Mouse (Mus musculus) neural tube, embryonic 15.5 days (tissue): ENCODE data around the gene Defb23. TPM values are rescaled to one million over a fixed set of nuclear protein-coding genes. Genes with fewer than 3 reads are reported as not detected.

Experiments used
- ATAC-seq: fragments of 200-750 bp; cut with Nextera tagmentation; 2 replicates; pipeline ENCODE4 v1.8.0; 2017; ENCODE audit warnings: mild to moderate bottlenecking, moderate TSS enrichment, moderate library complexity; ENCODE audit not compliant: low FRiP score
- H3K27ac ChIP-seq: fragments of 300-500 bp; sonication (generic); replicated peaks from 2 replicates; pipeline ENCODE4 v1.5.1; 2015; ENCODE audit warnings: mild to moderate bottlenecking, inconsistent platforms
- H3K27me3 ChIP-seq: fragments of 300-500 bp; sonication (generic); replicated peaks from 2 replicates; pipeline ENCODE4 v1.6.1; 2015; ENCODE audit warnings: inconsistent platforms
- H3K36me3 ChIP-seq: fragments of 300-500 bp; sonication (generic); 2 replicates; pipeline ENCODE4 v1.6.1; 2015; ENCODE audit warnings: inconsistent platforms
- H3K4me1 ChIP-seq: fragments of 300-500 bp; sonication (generic); 2 replicates; pipeline ENCODE4 v1.6.1; 2015; ENCODE audit warnings: inconsistent platforms
- H3K4me2 ChIP-seq: fragments of 300-500 bp; sonication (generic); 2 replicates; pipeline ENCODE4 v1.6.1; 2015; ENCODE audit warnings: inconsistent platforms, mild to moderate bottlenecking, moderate library complexity
- H3K4me3 ChIP-seq: fragments of 300-500 bp; sonication (generic); replicated peaks from 2 replicates; pipeline ENCODE4 v1.5.1; 2015; ENCODE audit warnings: mild to moderate bottlenecking, inconsistent platforms
- H3K9ac ChIP-seq: fragments of 300-500 bp; sonication (generic); replicated peaks from 2 replicates; pipeline ENCODE4 v1.6.1; 2015; ENCODE audit warnings: mild to moderate bottlenecking, inconsistent platforms
- H3K9me3 ChIP-seq: fragments of 300-500 bp; sonication (generic); replicated peaks from 2 replicates; pipeline ENCODE4 v1.6.1; 2016; ENCODE audit warnings: inconsistent platforms
- WGBS: fragments of 180-500 bp; shearing (Covaris S2); methylation state at CpG from one replicate; pipeline ENCODE4 v1.1.7; 2015; ENCODE audit warnings: mixed read lengths; 5-methylcytosine and 5-hydroxymethylcytosine counted together
- polyA plus RNA-seq: library from polyadenylated mRNA; unstranded; fragments of >200 nt; fragmentation: Nextera tagmentation; extraction: Ambion mirVana; gene quantifications from 2 replicates; pipeline ENCODE4 v1.2.1, GENCODE M21; 2015

Gene Defb23
- polyA plus RNA-seq, 1 experiment from 2014 or later: not detected

DNA sequence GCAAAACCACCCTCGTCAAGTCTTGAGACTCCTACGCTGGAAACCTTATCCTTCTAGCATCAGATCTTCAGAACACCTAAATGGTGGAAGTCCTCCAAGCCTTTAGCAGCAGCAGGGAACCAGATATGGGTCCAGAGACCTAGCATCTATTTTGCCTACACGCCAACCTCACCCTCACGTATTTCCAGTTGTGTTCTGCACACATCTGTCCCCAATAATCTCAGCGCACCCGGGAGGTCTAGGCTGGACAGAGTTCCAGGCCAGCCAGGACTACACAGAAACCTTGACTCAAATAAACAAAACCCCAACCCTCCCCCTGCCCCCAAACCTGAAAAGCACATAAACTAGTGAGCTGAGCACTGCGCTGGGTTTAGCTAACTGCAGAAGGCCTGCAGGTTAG, 52.9 kb downstream of the Defb23 start:
- Histone ChIP-seq H3K4me1 (peaks cover 54% of the 10 kb centered on the region), H3K36me3 (no peaks in the 10 kb centered on the region; the same call in 1 of the 2 replicates), H3K4me2 (peak overlapping the region; percentile 91), H3K9ac (peak overlapping the region; percentile 46), H3K4me3 (peak overlapping the region; percentile 86), H3K27ac (peak overlapping the region; percentile 98), H3K27me3 (no peaks in the 10 kb centered on the region), H3K9me3 (no peaks in the 10 kb centered on the region)
- WGBS: 6% methylated on average over 7 of the region's 7 CpGs
- ATAC-seq: no peak

- ATAC-seq: peak; percentile 25
- Histone ChIP-seq H3K4me1 (peaks cover 58% of the 10 kb centered on the region), H3K4me2 (peak overlapping the region; percentile 91), H3K4me3 (peak overlapping the region; percentile 86), H3K9me3 (no peaks in the 10 kb centered on the region), H3K36me3 (no peaks in the 10 kb centered on the region), H3K27ac (peak overlapping the region; percentile 98), H3K9ac (peak overlapping the region; percentile 46), H3K27me3 (no peaks in the 10 kb centered on the region)
- 3% methylated on average over 15 of the region's 15 CpGs for WGBS
These were observed 53.4 kb downstream of the Defb23 start for GRCm38 (mm10) chr2:152410971-152411371.

DNA sequence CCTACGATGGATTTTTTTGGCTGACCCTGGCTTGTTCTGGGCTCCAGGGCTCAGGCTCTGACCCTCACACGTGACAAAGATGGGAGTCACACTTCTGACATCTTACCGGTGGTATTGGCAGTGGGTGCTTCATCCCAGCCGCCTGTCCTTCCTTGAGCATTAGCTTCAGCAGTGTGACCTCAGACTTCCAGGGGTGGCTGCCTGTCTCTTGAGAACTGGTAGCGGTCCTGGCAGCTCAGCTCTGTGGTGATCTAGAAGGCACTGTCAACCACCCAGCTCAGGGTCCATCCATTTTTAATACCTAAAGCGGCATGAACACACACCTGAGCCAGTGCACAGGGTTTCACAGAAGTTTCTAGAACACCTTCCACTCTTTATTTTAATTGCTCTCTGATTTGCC, 54.6 kb downstream of the Defb23 start:
- Histone ChIP-seq H3K4me3 (no peak overlapping the region), H3K9ac (no peak overlapping the region), H3K27me3 (no peaks in the 10 kb centered on the region), H3K4me1 (peaks cover 58% of the 10 kb centered on the region), H3K36me3 (no peaks in the 10 kb centered on the region), H3K27ac (peak overlapping the region; percentile 98; the same call in 1 of the 2 replicates), H3K4me2 (no peak overlapping the region), H3K9me3 (no peaks in the 10 kb centered on the region)
- no peak for ATAC-seq
- 88% methylated on average over 6 of the region's 6 CpGs for WGBS

Other genes with a start within 250 kb of the Defb23 start
- gene Csnk2a1, start 237.8 kb downstream of the Defb23 start, polyA plus RNA-seq: 99.6 and 106 TPM in 2 replicates
- gene Tbc1d20, start 170.8 kb downstream of the Defb23 start, polyA plus RNA-seq: 30.1 and 34.0 TPM in 2 replicates
- 99.8 and 109 TPM in 2 replicates for gene Rbck1, start 132.0 kb downstream of the Defb23 start, polyA plus RNA-seq
- gene Trib3, start 120.6 kb downstream of the Defb23 start, polyA plus RNA-seq: 1.8 and 1.9 TPM in 2 replicates
- 50.9 and 60.3 TPM in 2 replicates for gene Nrsn2, start 88.0 kb downstream of the Defb23 start, polyA plus RNA-seq
- 10.1 and 12.1 TPM in 2 replicates for gene Sox12, start 66.6 kb downstream of the Defb23 start, polyA plus RNA-seq
- 17.5 and 18.7 TPM in 2 replicates for gene Zcchc3, start 49.6 kb downstream of the Defb23 start, polyA plus RNA-seq
- gene 6820408C15Rik, start 49.0 kb downstream of the Defb23 start, polyA plus RNA-seq: 1.2 and 1.5 TPM in 2 replicates
- not detected in 2 replicates for gene Defb20, start 12.4 kb upstream of the Defb23 start, polyA plus RNA-seq
- not detected in 2 replicates for gene Defb22, start 25.5 kb upstream of the Defb23 start, polyA plus RNA-seq
- not detected in 2 replicates for gene Defb26, start 47.1 kb upstream of the Defb23 start, polyA plus RNA-seq
- gene Defb28, start 53.6 kb upstream of the Defb23 start, polyA plus RNA-seq: not detected in 2 replicates
- not detected in 2 replicates for gene Defb29, start 75.5 kb upstream of the Defb23 start, polyA plus RNA-seq
- gene Gm17416, start 104.7 kb upstream of the Defb23 start, polyA plus RNA-seq: not detected in 2 replicates
- gene Defb21, start 108.1 kb upstream of the Defb23 start, polyA plus RNA-seq: not detected in 2 replicates
- gene Defb19, start 115.7 kb upstream of the Defb23 start, polyA plus RNA-seq: not detected in 2 replicates
- not detected in 2 replicates for gene Defb45, start 134.8 kb upstream of the Defb23 start, polyA plus RNA-seq
- not detected in 2 replicates for gene Defb36, start 139.7 kb upstream of the Defb23 start, polyA plus RNA-seq
- not detected in 2 replicates for gene Defb25, start 158.4 kb upstream of the Defb23 start, polyA plus RNA-seq
- gene Rem1, start 162.3 kb upstream of the Defb23 start, polyA plus RNA-seq: 0.50 and 3.6 TPM in 2 replicates
- 152 and 155 TPM in 2 replicates for gene H13, start 204.8 kb upstream of the Defb23 start, polyA plus RNA-seq
- gene Mcts2, start 222.4 kb upstream of the Defb23 start, polyA plus RNA-seq: 33.9 and 41.5 TPM in 2 replicates